Mouse (Mus musculus) liver, embryonic 12.5 days (tissue): ENCODE measurements around the gene E130308A19Rik. TPM values are rescaled to one million over a fixed set of nuclear protein-coding genes. Genes with fewer than 3 reads are reported as not detected.
A peak's percentile ranks its signal among the peaks of the same experiment; 100 is the strongest.

Source experiments
- ATAC-seq: fragments of 200-750 bp; cut with Nextera tagmentation; 2 replicates; pipeline ENCODE4 v1.8.0; 2017; ENCODE audit warnings: moderate number of reproducible peaks, mild to moderate bottlenecking, moderate library complexity
- H3K27ac ChIP-seq: fragments of 300-500 bp; sonication (generic); 2 replicates; pipeline ENCODE4 v1.5.1; 2016; ENCODE audit warnings: mild to moderate bottlenecking
- H3K27me3 ChIP-seq: fragments of 300-500 bp; sonication (generic); replicated peaks from 2 replicates; pipeline ENCODE4 v1.6.1; 2016; ENCODE audit warnings: mild to moderate bottlenecking, moderate library complexity
- H3K36me3 ChIP-seq: fragments of 300-500 bp; sonication (generic); 2 replicates; pipeline ENCODE4 v1.6.1; 2016; ENCODE audit warnings: mild to moderate bottlenecking, moderate library complexity
- H3K4me1 ChIP-seq: fragments of 300-500 bp; sonication (generic); 2 replicates; pipeline ENCODE4 v1.6.1; 2016
- H3K4me2 ChIP-seq: fragments of 300-500 bp; sonication (generic); 2 replicates; pipeline ENCODE4 v1.6.1; 2016; ENCODE audit warnings: mild to moderate bottlenecking, moderate library complexity
- H3K4me3 ChIP-seq: fragments of 300-500 bp; sonication (generic); 2 replicates; pipeline ENCODE4 v1.5.1; 2016; ENCODE audit warnings: mild to moderate bottlenecking, moderate library complexity
- H3K9ac ChIP-seq: fragments of 300-500 bp; sonication (generic); 2 replicates; pipeline ENCODE4 v1.6.1; 2016; ENCODE audit warnings: mild to moderate bottlenecking, moderate library complexity
- H3K9me3 ChIP-seq: fragments of 300-500 bp; sonication (generic); replicated peaks from 2 replicates; pipeline ENCODE4 v1.6.1; 2016; ENCODE audit warnings: mild to moderate bottlenecking, moderate library complexity
- WGBS: fragments of 180-500 bp; shearing (Covaris S2); methylation state at CpG from one replicate; pipeline ENCODE4 v1.1.7; 2016; ENCODE audit not compliant: insufficient replicate concordance; 5-methylcytosine and 5-hydroxymethylcytosine counted together
- polyA plus RNA-seq: library from polyadenylated mRNA; unstranded; fragments of >200 nt; fragmentation: Nextera tagmentation; extraction: Ambion mirVana; gene quantifications from 2 replicates; pipeline ENCODE4 v1.2.1, GENCODE M21; 2016

E130308A19Rik gene
- polyA plus RNA-seq, 1 experiment from 2014 or later = 14.8 TPM

DNA sequence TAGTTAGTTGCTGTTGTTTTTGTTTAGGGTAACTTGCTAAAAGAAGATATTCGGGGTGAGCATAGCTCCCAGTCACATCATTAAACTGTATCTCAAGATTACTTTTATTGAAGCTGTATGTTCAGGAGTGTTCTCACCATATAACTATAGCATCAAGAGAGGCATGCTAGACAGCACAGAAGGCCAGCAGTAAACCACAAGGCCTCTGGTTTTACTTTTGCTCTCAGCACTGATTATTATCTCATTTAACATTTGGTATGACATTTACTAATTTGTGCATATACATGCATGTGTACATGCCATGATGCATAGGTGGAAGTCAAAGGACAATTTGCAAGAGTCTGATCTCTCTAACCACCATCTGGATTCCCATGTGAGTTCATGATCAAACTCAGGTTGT lies 43.1 kb downstream of the E130308A19Rik start:
- Histone ChIP-seq H3K9me3 (no peaks in the 10 kb centered on the region), H3K27ac (no peak overlapping the region), H3K27me3 (no peaks in the 10 kb centered on the region), H3K4me3 (no peak overlapping the region), H3K4me2 (no peak overlapping the region), H3K9ac (no peak overlapping the region), H3K4me1 (peaks cover 77% of the 10 kb centered on the region), H3K36me3 (peaks cover 6% of the 10 kb centered on the region; the same call in 1 of the 2 replicates)
- WGBS = 76% methylated on average over 1 of the region's 1 CpGs
- ATAC-seq = no peak

DNA sequence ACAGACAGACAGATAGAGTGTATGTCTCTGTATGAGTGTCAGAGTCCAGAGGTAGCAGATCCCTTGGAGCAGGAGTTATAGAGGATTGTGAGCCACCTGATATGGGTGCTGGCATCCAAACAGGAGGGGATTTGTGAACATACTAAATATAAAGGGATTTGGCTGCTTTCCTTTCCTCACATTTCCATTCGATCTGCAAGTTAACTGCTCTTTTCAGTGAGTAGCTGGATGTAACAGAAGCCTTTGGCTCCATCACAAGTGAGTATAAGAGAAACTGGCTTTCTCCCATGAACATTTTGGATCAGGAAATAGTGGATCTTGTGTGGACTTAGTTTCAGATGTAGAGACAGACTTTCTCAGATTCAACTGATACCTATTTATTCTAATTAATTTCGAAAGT lies 44.0 kb downstream of the E130308A19Rik start:
- Histone ChIP-seq H3K4me1 (peaks cover 81% of the 10 kb centered on the region), H3K36me3 (no peaks in the 10 kb centered on the region), H3K9me3 (no peaks in the 10 kb centered on the region), H3K27ac (no peak overlapping the region), H3K4me3 (no peak overlapping the region), H3K4me2 (no peak overlapping the region), H3K27me3 (no peaks in the 10 kb centered on the region), H3K9ac (no peak overlapping the region)
- WGBS = 76% methylated on average over 2 of the region's 2 CpGs
- ATAC-seq = no peak

DNA sequence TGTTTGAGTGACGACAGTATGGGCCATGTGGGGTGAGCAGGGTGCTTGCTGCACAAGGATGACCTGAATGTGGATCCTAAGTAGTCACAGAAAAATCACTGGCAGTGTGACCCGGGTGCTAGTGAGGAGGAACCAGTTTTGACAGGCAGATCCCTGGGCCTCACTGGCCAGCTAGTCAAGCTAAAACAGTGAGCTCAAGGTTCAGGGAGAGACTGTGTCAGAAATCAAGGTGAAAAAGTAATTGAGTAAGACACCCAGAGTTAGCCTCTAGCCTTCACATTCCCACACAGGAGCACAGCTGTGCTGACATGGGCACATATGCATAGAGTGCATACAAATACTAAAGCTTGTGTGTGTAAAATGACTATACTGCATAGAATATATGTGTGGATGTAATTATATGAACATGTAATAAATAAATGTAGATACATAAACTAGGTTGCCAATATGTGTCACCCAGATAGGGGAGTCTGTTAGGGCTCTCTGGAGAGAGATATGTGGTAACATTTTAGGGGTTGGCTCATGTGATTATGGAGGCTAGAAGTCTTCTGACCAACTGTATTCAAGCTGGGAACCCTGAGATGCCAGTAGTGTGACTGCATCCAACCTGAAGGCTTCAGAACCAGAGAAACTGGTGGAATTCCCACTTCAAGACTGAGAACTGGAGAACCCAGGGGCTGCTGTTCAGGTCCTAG lies 47.6 kb downstream of the E130308A19Rik start:
- ATAC-seq = peak; percentile 78
- Histone ChIP-seq H3K4me2 (no peak overlapping the region), H3K36me3 (no peaks in the 10 kb centered on the region), H3K27ac (peak overlapping the region; percentile 62), H3K4me3 (no peak overlapping the region), H3K9ac (peak overlapping the region; percentile 50; the same call in 1 of the 2 replicates), H3K4me1 (peaks cover 67% of the 10 kb centered on the region), H3K27me3 (no peaks in the 10 kb centered on the region), H3K9me3 (no peaks in the 10 kb centered on the region)
- 62% methylated on average over 2 of the region's 2 CpGs for WGBS

DNA sequence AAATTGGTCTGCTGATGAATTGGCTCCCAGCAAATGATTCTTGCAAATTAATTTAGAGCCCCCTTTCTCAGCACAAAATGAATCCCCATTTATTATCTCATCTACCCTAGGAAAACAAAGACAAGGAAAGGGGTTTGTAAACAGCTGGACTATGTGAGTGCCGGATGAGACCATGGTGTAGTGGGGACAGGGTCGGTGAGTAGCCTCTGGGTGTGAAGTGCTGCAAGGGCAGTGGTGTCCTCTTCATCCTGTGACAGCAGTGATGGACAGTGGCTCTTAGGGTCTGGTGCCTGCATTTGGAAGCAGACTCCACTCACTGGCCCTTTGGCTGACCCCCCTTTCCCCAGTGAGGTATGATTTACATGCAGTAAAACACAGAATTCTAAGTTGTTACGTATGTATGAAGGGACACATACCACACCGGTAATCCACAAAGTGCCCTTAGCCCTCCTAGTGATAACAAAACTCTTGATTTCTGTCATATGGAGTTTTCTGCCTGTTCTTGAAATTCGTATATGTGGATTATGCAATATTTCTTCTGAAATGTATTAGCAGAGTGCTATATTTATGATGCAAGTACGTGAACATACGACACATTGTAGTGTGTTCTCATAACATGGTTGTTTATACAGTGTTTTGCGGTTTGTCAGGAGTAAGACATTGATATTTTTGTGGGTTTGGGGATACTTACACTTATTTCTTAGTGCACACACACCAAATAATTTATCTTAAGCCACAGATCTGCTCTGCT lies 49.1 kb downstream of the E130308A19Rik start:
- H3K4me3 ChIP-seq = no peak overlapping the region
- H3K9me3 ChIP-seq = no peaks in the 10 kb centered on the region
- H3K4me1 ChIP-seq = peaks cover 55% of the 10 kb centered on the region
- H3K36me3 ChIP-seq = no peaks in the 10 kb centered on the region
- no peak overlapping the region; the same call in 1 of the 2 replicates for H3K9ac ChIP-seq
- no peak overlapping the region for H3K27ac ChIP-seq
- WGBS = 73% methylated on average over 8 of the region's 8 CpGs
- H3K4me2 ChIP-seq = peak overlapping the region; percentile 17; the same call in 1 of the 2 replicates
- ATAC-seq = no peak
- H3K27me3 ChIP-seq = no peaks in the 10 kb centered on the region

DNA sequence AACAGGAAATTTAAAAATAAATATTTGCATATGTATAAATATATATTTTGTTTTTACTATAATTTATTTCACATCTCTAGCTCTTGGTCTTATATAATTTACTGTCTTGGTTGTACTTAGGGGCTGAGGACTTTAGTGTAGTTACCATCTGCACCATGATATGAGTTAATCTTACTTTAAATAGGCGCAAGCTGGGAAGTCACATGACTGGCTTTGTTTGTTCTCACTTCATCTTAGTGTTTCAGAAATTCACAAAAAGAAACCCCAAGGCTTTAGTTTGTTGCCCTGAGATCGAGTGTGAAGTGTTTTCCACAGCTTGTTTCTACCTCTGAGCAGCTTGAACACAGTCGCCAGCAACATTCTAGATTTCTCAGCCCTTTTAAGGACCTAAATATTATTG lies 49.7 kb downstream of the E130308A19Rik start:
- 0 out of 2 replicates have a peak overlapping the region, but pooled peaks have one; percentile 10 for H3K4me2 ChIP-seq
- H3K27me3 ChIP-seq = no peaks in the 10 kb centered on the region
- H3K9ac ChIP-seq = no peak overlapping the region
- WGBS = 52% methylated on average over 3 of the region's 3 CpGs
- H3K27ac ChIP-seq = no peak overlapping the region
- no peak for ATAC-seq
- H3K4me3 ChIP-seq = no peak overlapping the region
- H3K4me1 ChIP-seq = peaks cover 55% of the 10 kb centered on the region
- H3K36me3 ChIP-seq = no peaks in the 10 kb centered on the region
- no peaks in the 10 kb centered on the region for H3K9me3 ChIP-seq

DNA sequence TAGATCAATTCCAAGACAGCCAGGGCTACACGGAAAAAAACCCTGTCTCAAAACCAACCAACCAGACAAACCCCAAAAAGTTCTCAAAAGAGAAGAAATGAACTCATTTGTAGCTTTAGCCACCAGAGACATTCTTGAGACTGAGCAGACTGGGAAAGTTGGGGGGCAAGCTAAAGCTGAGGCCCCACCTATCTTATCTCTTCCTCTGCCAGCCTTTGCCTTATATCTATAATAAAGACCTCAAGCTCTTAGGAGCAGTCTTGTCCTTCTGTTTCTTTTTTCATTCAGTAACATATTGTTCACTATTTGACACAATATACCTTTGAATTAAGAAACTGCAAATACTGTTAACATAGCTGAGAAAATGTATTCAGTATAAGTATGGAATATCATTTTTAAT lies 55.4 kb downstream of the E130308A19Rik start:
- H3K27ac ChIP-seq = peak overlapping the region; percentile 70
- H3K9me3 ChIP-seq = no peaks in the 10 kb centered on the region
- no peak overlapping the region; the same call in 1 of the 2 replicates for H3K9ac ChIP-seq
- H3K4me3 ChIP-seq = no peak overlapping the region
- peaks cover 68% of the 10 kb centered on the region for H3K4me1 ChIP-seq
- H3K36me3 ChIP-seq = no peaks in the 10 kb centered on the region
- WGBS = 57% methylated on average over 1 of the region's 1 CpGs
- peak overlapping the region; percentile 50 for H3K4me2 ChIP-seq
- no peaks in the 10 kb centered on the region for H3K27me3 ChIP-seq
- peak; percentile 70; the same call in 1 of the 2 replicates for ATAC-seq

DNA sequence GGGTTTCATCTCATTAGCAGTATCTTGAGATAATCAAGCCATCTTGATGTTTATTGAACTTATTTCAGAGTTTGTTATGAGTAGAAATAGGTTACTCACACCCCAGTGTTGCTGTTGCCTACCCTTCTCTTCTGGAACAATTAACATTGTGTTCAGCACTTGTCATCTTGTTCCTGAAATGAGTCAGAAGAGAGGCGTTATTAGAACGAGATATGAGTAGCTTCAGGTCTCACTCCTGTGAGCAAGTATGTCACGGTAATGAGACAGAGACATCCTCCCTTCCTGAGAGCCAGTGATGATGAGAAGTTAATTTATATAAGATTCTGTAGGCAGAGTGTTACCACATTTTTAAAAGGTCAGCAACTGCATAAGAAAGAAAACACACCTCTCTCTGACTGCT lies 56.5 kb downstream of the E130308A19Rik start:
- H3K4me3 ChIP-seq = no peak overlapping the region
- H3K9ac ChIP-seq = no peak overlapping the region
- no peaks in the 10 kb centered on the region for H3K36me3 ChIP-seq
- H3K9me3 ChIP-seq = no peaks in the 10 kb centered on the region
- H3K27ac ChIP-seq = peak overlapping the region; percentile 83
- 23% methylated on average over 3 of the region's 3 CpGs for whole genome bisulfite sequencing
- H3K4me2 ChIP-seq = peak overlapping the region; percentile 58
- no peaks in the 10 kb centered on the region for H3K27me3 ChIP-seq
- peaks cover 65% of the 10 kb centered on the region for H3K4me1 ChIP-seq
- ATAC-seq = no peak

DNA sequence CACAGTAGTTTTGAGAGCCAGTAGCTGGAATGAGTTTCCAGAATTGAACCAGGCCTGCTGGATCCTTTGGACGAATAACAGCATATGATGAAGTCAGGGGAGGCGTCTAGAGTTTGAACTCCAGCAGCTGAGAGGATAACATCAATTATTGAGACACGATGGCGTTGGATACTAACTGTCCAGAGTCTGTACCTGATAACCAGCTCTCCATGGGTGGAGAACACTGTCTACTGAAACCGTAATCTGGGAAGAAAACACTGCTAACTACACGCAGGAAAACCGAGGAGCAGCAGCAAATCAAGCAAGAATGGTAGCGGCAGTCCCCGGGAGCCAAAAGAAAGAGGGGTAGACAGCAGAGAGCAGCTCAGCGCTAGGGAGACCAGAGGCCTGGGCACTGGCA lies 56.9 kb downstream of the E130308A19Rik start:
- Histone ChIP-seq H3K27me3 (no peaks in the 10 kb centered on the region), H3K36me3 (no peaks in the 10 kb centered on the region), H3K4me2 (peak overlapping the region; percentile 58), H3K27ac (peak overlapping the region; percentile 83), H3K9me3 (no peaks in the 10 kb centered on the region), H3K4me3 (peak overlapping the region; percentile 11; the same call in 1 of the 2 replicates), H3K9ac (peak overlapping the region; percentile 41; the same call in 1 of the 2 replicates), H3K4me1 (peaks cover 69% of the 10 kb centered on the region)
- ATAC-seq = peak; percentile 72
- WGBS = 31% methylated on average over 10 of the region's 10 CpGs

DNA sequence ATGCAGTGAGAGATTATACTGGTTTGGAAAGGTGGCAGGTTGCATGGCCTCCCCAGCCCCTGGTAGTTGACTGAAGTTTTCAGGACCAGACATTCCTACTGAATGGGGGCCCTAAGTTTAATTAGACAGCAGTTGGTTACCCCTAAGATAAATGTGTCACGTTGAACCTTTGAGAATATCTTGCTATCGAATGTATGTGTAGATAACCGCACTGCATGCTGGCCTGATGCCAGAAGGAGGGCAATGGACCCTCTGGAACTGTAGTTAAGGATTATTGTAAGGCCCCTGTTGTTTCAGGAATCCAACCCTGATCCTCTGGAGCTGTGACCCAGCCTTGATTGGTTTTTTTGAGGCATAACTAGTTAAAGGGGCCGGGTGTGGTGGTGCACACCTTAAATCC lies 58.3 kb downstream of the E130308A19Rik start:
- WGBS = 36% methylated on average over 4 of the region's 4 CpGs

DNA sequence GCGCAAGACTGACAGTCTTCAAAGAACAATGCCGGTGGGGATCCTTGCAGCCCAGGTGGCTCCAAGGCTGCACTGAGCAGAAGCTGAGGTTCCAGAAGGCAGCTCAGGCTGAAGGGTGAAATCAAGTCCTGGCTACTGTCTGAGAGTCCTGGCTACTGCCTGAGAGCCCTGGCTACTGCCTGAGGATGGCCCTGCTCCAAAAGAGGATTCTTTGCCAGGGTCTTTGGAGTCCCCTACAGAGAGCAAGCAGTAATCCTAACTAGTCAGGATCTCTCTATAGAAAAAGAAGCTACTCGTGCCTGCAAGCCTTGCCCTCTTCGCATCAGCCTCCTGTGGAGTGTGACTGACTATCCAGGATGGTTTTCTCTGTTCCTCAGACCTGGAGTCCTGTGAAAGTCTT lies 60.7 kb downstream of the E130308A19Rik start:
- H3K36me3 ChIP-seq = peaks cover 14% of the 10 kb centered on the region
- ATAC-seq = no peak
- H3K27me3 ChIP-seq = no peaks in the 10 kb centered on the region
- 0 out of 2 replicates have a peak overlapping the region, but pooled peaks have one; percentile 51 for H3K27ac ChIP-seq
- H3K4me3 ChIP-seq = no peak overlapping the region
- peaks cover 81% of the 10 kb centered on the region for H3K4me1 ChIP-seq
- WGBS = 81% methylated on average over 4 of the region's 4 CpGs
- H3K9me3 ChIP-seq = no peaks in the 10 kb centered on the region
- no peak overlapping the region for H3K9ac ChIP-seq
- no peak overlapping the region for H3K4me2 ChIP-seq

More for the DNA sequence above, 58.3 kb downstream of the E130308A19Rik start:
- Histone ChIP-seq H3K36me3 (no peaks in the 10 kb centered on the region), H3K4me2 (peak overlapping the region; percentile 58; the same call in 1 of the 2 replicates), H3K27me3 (no peaks in the 10 kb centered on the region), H3K4me3 (no peak overlapping the region), H3K4me1 (peaks cover 80% of the 10 kb centered on the region), H3K9ac (no peak overlapping the region), H3K27ac (peak overlapping the region; percentile 51; the same call in 1 of the 2 replicates), H3K9me3 (no peaks in the 10 kb centered on the region)
- no peak for ATAC-seq

DNA sequence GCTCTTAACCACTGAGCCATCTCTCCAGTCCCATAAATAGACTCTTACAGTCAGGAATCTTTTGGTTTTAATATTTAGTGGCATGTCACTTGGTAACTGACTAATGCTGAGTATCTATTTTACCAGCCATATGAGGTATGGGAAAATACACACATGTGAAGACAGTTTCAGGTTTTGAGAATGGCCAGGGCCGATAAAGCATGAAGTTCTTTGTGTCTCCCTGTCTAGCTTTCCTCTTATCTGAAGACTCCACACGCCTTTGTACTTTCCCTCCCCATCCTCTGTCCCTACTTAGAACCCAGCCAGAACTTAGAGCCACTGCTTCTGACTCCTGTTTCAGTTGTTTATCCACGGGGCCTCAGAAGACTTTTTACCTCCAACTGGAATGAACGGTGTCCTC lies 63.0 kb downstream of the E130308A19Rik start:
- ATAC-seq = peak; percentile 93
- Histone ChIP-seq H3K27me3 (no peaks in the 10 kb centered on the region), H3K9ac (peak overlapping the region; percentile 50), H3K27ac (peak overlapping the region; percentile 79), H3K9me3 (no peaks in the 10 kb centered on the region), H3K4me3 (peak overlapping the region; percentile 18), H3K36me3 (peaks cover 16% of the 10 kb centered on the region), H3K4me1 (peaks cover 58% of the 10 kb centered on the region), H3K4me2 (peak overlapping the region; percentile 59)
- WGBS = 22% methylated on average over 4 of the region's 4 CpGs

DNA sequence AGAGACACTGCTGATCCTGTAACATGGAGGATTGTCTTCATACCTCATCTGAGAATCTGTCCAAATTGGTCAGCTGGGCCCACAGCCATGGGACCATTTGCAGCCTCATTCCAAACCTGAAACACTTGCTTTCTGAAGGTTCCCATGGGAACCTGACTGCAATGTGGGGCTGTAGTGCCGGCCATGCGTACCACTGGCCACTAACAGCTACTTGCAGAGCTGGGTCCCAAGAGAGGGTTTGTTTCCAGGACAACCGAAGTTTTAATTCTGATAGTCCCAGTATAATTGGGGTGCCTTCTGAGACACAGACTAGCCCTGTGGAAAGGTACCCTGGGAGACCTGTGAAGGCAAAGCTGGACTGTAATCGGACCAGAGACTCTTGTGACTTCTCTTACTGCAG lies 64.1 kb downstream of the E130308A19Rik start:
- WGBS = 89% methylated on average over 4 of the region's 4 CpGs

More for the DNA sequence above, 64.1 kb downstream of the E130308A19Rik start:
- Histone ChIP-seq H3K4me3 (no peak overlapping the region), H3K36me3 (peaks cover 16% of the 10 kb centered on the region), H3K27ac (peak overlapping the region; percentile 79), H3K9me3 (no peaks in the 10 kb centered on the region), H3K4me2 (0 out of 2 replicates have a peak overlapping the region, but pooled peaks have one; percentile 59), H3K9ac (no peak overlapping the region), H3K4me1 (peaks cover 47% of the 10 kb centered on the region), H3K27me3 (no peaks in the 10 kb centered on the region)
- ATAC-seq = no peak
